Mouse (Mus musculus): ENCODE data around the gene Kctd6. TPM values are rescaled to one million over a fixed set of nuclear protein-coding genes. Genes with fewer than 3 reads are reported as not detected.

The Kctd6 gene
- total and polyA plus RNA-seq, 2 experiments from 2014 or later = 23.1 to 42.8 TPM

DNA sequence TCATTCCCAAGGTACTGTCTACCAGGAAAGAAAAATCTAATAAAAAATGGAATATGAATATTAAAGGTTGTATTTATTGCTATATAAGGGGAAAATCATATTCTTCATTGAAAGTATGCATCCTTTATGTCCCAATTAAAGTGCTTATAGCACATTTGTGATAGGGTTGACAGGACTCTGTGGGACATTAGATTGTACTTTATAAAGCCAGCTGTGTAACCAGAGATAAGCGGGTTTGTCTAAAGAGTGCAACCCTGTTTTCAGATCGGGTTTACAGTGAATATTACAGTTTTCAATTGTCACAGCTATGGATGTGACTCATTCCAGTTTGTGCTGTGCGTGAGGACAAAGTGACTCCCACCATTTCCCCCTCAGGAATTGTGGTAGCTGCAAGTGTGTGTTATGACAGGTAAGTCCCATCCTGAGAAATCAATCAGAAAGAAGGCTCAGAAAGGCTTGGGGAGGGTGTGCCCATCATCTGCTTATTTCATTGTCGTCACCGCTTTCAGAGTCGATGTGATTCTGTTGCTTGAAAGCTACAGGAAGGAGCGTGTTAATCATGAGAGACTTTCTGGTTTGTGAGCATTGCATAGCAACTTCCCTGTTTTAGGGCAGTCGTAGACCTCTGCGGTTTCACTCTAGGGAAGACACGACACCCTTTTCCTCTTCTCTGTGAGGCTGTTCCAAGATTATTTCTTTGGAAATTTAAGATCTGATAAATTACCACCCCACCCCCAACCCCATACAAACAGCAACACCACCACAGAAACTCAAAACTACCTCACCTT lies 9.8 kb downstream of the Kctd6 start:
- DNase-seq (ENCODE audit: low spot score) = no peak
- Histone ChIP-seq H3K4me1 (ENCODE audit: insufficient read depth, low read length) (no peaks in the 10 kb centered on the region; the same call in none of the 2 replicates), H3K27ac (ENCODE audit: low read depth, low read length) (no peak overlapping the region), H3K9ac (replicated peaks; ENCODE audit: low read length, poor library complexity, severe bottlenecking) (no peak overlapping the region), H3K27me3 (ENCODE audit: insufficient read depth, low read length) (no peaks in the 10 kb centered on the region), H3K9me3 (ENCODE audit: low read length) (no peaks in the 10 kb centered on the region), H3K36me3 (ENCODE audit: insufficient read depth, low read length) (peaks cover 7% of the 10 kb centered on the region), H3K4me2 (ENCODE audit: low read depth, low read length, poor library complexity, severe bottlenecking) (no peak overlapping the region), H3K4me3 (ENCODE audit: low read depth, low read length) (no peak overlapping the region)
- TF ChIP-seq CTCF (IDR thresholded peaks at IDR 0.05) = no peak
- no peak for ATAC-seq (ENCODE audit: low FRiP score)
- 86% methylated on average over 10 of the region's 10 CpGs for WGBS

DNA sequence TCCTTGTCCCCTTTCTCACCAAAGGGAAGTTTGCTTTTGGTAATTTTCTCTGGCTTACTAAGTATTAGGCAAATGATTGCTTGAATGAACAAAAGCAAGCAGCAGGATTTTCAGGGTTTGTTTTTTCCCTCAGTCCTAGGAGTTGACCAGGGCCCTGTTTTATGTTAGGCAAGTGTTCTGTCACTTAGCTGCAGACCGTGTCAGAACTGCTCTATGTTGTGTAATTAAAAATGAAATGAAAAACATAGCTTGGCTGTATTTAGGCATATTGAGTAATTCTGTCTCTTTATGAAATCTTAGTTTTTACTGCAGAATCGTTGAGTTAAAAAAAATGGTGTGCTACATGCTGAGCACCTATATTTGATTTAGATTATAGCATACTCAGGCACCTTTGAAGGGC lies 10.9 kb downstream of the Kctd6 start:
- 84% methylated on average over 2 of the region's 2 CpGs for WGBS
- DNase-seq (ENCODE audit: low spot score) (no peak), ATAC-seq (ENCODE audit: low FRiP score) (no peak)
- H3K9ac ChIP-seq (replicated peaks; ENCODE audit: low read length, poor library complexity, severe bottlenecking) = no peak overlapping the region
- H3K4me2 ChIP-seq (ENCODE audit: low read depth, low read length, poor library complexity, severe bottlenecking) = no peak overlapping the region
- no peak for TF ChIP-seq CTCF (IDR thresholded peaks at IDR 0.05)
- H3K4me3 ChIP-seq (ENCODE audit: low read depth, low read length) = no peak overlapping the region
- peaks cover 7% of the 10 kb centered on the region for H3K36me3 ChIP-seq (ENCODE audit: insufficient read depth, low read length)
- H3K4me1 ChIP-seq (ENCODE audit: insufficient read depth, low read length) = no peaks in the 10 kb centered on the region
- no peaks in the 10 kb centered on the region for H3K27me3 ChIP-seq (ENCODE audit: insufficient read depth, low read length)
- no peak overlapping the region for H3K27ac ChIP-seq (ENCODE audit: low read depth, low read length)
- no peaks in the 10 kb centered on the region for H3K9me3 ChIP-seq (ENCODE audit: low read length)

DNA sequence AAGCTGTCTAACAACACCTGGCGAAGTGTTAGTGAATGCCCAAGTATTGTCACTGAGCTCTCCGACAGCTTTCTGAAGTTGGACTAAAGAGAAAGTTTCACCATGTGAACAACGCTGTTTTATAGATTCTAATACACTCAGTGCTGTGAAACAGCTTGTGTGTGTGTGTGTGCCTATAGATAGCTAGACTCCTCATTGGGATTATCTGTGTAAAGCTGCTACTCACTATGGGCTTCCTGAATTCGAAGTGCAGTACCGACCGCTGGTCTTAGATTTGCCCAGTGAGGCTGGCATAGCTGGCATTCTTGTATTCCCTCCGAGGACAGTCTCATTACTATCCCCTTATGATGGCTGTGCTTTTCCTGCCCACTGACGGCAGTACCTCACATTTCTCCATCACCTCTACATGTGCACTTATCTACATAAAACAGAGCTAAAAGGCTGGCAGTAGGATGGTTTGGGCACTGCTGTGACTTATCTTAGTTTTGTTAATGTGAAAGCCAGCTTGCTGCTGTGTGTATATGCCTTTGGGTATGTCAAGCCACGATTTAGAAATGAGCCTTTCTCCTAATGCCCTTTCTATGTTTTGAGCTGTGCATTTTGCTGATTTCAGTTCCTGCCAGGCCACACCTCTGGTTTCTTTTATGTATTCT lies 15.6 kb downstream of the Kctd6 start:
- 84% methylated on average over 9 of the region's 9 CpGs for WGBS
- no peaks in the 10 kb centered on the region for H3K4me1 ChIP-seq (ENCODE audit: insufficient read depth, low read length)
- no peak overlapping the region for H3K27ac ChIP-seq (ENCODE audit: low read depth, low read length)
- H3K4me2 ChIP-seq (ENCODE audit: low read depth, low read length, poor library complexity, severe bottlenecking) = no peak overlapping the region
- no peak overlapping the region for H3K4me3 ChIP-seq (ENCODE audit: low read depth, low read length)
- ATAC-seq (ENCODE audit: low FRiP score) (no peak), DNase-seq (ENCODE audit: low spot score) (no peak)
- H3K9ac ChIP-seq (replicated peaks; ENCODE audit: low read length, poor library complexity, severe bottlenecking) = no peak overlapping the region
- TF ChIP-seq CTCF (IDR thresholded peaks at IDR 0.05) = no peak
- no peaks in the 10 kb centered on the region for H3K9me3 ChIP-seq (ENCODE audit: low read length)
- no peaks in the 10 kb centered on the region for H3K36me3 ChIP-seq (ENCODE audit: insufficient read depth, low read length)
- H3K27me3 ChIP-seq (ENCODE audit: insufficient read depth, low read length) = no peaks in the 10 kb centered on the region

DNA sequence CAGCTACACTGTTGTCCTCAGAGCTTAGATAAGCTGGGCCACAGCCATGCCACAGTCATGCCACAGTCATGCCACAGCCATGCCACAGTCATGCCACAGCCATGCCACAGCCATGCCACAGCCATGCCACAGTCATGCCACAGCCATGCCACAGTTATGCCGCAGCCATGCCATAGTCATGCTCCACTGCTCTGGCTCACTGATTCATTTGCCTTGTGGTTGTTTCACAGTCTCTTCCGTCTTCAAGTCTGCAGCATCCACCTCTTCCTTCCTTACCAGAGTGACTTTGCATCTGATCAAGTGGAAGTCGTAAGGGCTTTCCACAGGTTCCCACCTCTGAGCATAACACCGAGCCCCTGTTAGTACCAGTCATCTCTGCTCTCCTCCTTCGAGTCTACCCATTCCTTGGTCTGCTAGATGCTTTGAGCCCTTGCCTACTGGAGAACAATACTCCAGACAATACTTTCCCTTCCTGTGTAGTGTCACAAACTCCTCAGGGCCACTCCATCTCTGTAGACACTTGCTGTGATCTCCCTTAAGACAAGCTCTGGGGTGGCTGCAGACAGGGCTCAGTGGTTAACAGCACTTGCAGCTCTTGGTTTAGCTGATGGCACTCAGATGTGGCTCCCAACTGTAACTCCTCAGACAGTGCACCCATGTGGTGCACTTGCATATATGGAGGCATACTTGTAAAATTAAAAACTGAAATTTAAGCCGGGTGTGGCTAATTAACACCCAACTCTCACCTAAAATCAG lies 18.4 kb downstream of the Kctd6 start:
- no peak for ATAC-seq (ENCODE audit: low FRiP score)
- Histone ChIP-seq H3K36me3 (ENCODE audit: insufficient read depth, low read length) (no peaks in the 10 kb centered on the region), H3K4me1 (ENCODE audit: insufficient read depth, low read length) (no peaks in the 10 kb centered on the region), H3K4me3 (ENCODE audit: low read depth, low read length) (no peak overlapping the region), H3K27me3 (ENCODE audit: insufficient read depth, low read length) (no peaks in the 10 kb centered on the region), H3K27ac (ENCODE audit: low read depth, low read length) (no peak overlapping the region), H3K9me3 (ENCODE audit: low read length) (no peaks in the 10 kb centered on the region), H3K9ac (replicated peaks; ENCODE audit: low read length, poor library complexity, severe bottlenecking) (no peak overlapping the region), H3K4me2 (ENCODE audit: low read depth, low read length, poor library complexity, severe bottlenecking) (no peak overlapping the region)
- no peak for DNase-seq (ENCODE audit: low spot score)
- no peak for TF ChIP-seq CTCF (IDR thresholded peaks at IDR 0.05)
- WGBS = 88% methylated on average over 6 of the region's 6 CpGs

DNA sequence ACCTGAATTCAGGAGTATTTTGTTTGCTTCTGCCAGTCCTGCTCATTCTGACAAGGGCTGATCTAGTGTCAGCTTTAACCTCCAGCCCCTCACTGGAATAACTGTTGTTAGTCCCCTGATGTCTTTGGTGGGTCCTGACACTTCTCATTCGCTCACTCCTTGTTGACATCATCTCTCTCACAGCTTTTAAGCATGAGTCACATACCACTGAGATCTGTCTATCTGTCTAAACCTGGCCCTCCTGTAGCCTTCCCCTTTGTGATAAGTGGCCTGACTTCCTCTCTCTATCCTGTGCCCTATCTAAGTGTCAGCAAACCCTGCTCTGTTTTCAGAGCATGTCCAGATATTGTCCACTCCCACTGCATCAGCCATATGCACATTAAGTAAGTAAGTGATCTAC lies 19.3 kb downstream of the Kctd6 start:
- Histone ChIP-seq H3K27ac (ENCODE audit: low read depth, low read length) (no peak overlapping the region), H3K4me1 (ENCODE audit: insufficient read depth, low read length) (no peaks in the 10 kb centered on the region), H3K36me3 (ENCODE audit: insufficient read depth, low read length) (no peaks in the 10 kb centered on the region), H3K9me3 (ENCODE audit: low read length) (no peaks in the 10 kb centered on the region), H3K9ac (replicated peaks; ENCODE audit: low read length, poor library complexity, severe bottlenecking) (no peak overlapping the region), H3K4me2 (ENCODE audit: low read depth, low read length, poor library complexity, severe bottlenecking) (no peak overlapping the region), H3K4me3 (ENCODE audit: low read depth, low read length) (no peak overlapping the region), H3K27me3 (ENCODE audit: insufficient read depth, low read length) (no peaks in the 10 kb centered on the region)
- no peak for DNase-seq (ENCODE audit: low spot score)
- no peak for ATAC-seq (ENCODE audit: low FRiP score)
- no peak for TF ChIP-seq CTCF (IDR thresholded peaks at IDR 0.05)
- 67% methylated on average over 1 of the region's 1 CpGs for WGBS

DNA sequence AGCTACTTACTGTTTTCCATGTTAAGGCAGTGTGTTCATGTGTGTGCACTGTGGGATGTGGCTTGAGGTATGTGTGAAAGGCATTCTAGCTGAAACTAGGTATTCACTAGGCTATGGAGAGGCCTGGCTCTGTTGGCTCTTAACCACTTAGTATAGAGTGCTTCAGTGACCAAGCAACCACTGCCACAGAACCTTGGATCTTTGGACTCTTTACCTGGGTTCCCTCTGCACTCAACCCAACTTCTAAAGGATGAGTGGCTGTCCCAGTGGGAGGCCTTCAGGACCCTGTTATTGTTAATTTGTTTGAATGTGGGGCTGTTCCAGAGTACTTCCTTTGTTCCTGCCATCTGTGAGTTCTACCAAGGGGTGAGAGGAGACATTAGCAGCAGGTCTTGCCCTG lies 27.9 kb downstream of the Kctd6 start:
- DNase-seq (ENCODE audit: low spot score) (no peak), ATAC-seq (ENCODE audit: low FRiP score) (no peak)
- no peak overlapping the region for H3K27ac ChIP-seq (ENCODE audit: low read depth, low read length)
- no peaks in the 10 kb centered on the region for H3K36me3 ChIP-seq (ENCODE audit: insufficient read depth, low read length)
- no peaks in the 10 kb centered on the region for H3K27me3 ChIP-seq (ENCODE audit: insufficient read depth, low read length)
- TF ChIP-seq CTCF (IDR thresholded peaks at IDR 0.05) = no peak
- H3K4me1 ChIP-seq (ENCODE audit: insufficient read depth, low read length) = no peaks in the 10 kb centered on the region
- H3K9ac ChIP-seq (replicated peaks; ENCODE audit: low read length, poor library complexity, severe bottlenecking) = no peak overlapping the region
- no peaks in the 10 kb centered on the region for H3K9me3 ChIP-seq (ENCODE audit: low read length)
- no peak overlapping the region for H3K4me2 ChIP-seq (ENCODE audit: low read depth, low read length, poor library complexity, severe bottlenecking)
- no peak overlapping the region for H3K4me3 ChIP-seq (ENCODE audit: low read depth, low read length)

Measured in midbrain, postnatal 0 days (tissue).